Mouse (Mus musculus) brain, embryonic 14.5 days (tissue): ENCODE measurements around the gene Rftn1. TPM values are rescaled to one million over a fixed set of nuclear protein-coding genes. Genes with fewer than 3 reads are reported as not detected.
"Not testable (repeated sequence)": the region's sequence is repeated elsewhere in the genome, so short reads cannot be mapped to it uniquely, and the experiment has no call there.

ENCODE experiments used
- DNase-seq: peaks from one replicate; pipeline ENCODE4 v3.0.0-alpha.2; 2011; ENCODE audit warnings: low read depth
- CTCF ChIP-seq: fragments of 200-500 bp; IDR thresholded peaks from 2 replicates; pipeline ENCODE4 v1.5.1; 2012; ENCODE audit warnings: inconsistent platforms, mild to moderate bottlenecking, moderate library complexity, borderline replicate concordance; ENCODE audit not compliant: insufficient read depth, insufficient read length; ENCODE audit errors: extremely low read depth
- POLR2A ChIP-seq: fragments of 200-500 bp; IDR thresholded peaks from 2 replicates; pipeline ENCODE4 v1.6.1; 2012; ENCODE audit warnings: mild to moderate bottlenecking, inconsistent platforms, borderline replicate concordance; ENCODE audit not compliant: poor library complexity, insufficient read depth, insufficient read length, severe bottlenecking; ENCODE audit errors: extremely low read depth
- polyA plus RNA-seq: library from polyadenylated mRNA; depleted of rRNA; stranded (reverse); fragments of >200 nt; gene quantifications from 2 replicates; pipeline ENCODE4 v1.2.3, GENCODE M21; 2012

The Rftn1 gene
- polyA plus RNA-seq, 1 experiment, result 17.7 TPM

- no peak for DNase-seq
- TF ChIP-seq CTCF (no peak), POLR2A (no peak)
Observed at GRCm38 (mm10) chr17:50215104-50215503, 24.6 kb upstream of the Rftn1 start.

GRCm38 (mm10) chr17:50213117-50213516 lies 22.6 kb upstream of the Rftn1 start:
- TF ChIP-seq POLR2A (no peak), CTCF (no peak)
- DNase-seq, result no peak

GRCm38 (mm10) chr17:50211816-50212215 lies 21.3 kb upstream of the Rftn1 start:
- DNase-seq, result no peak
- TF ChIP-seq CTCF, result no peak
- no peak for TF ChIP-seq POLR2A

- TF ChIP-seq CTCF, result no peak
- no peak for TF ChIP-seq POLR2A
- DNase-seq, result no peak
Observed at GRCm38 (mm10) chr17:50209831-50210230, 19.4 kb upstream of the Rftn1 start.

- TF ChIP-seq POLR2A (no peak), CTCF (no peak)
- DNase-seq, result no peak
Observed at GRCm38 (mm10) chr17:50208137-50209045, 17.9 kb upstream of the Rftn1 start.

GRCm38 (mm10) chr17:50206262-50206661 lies 15.8 kb upstream of the Rftn1 start:
- not testable (repeated sequence) for DNase-seq

GRCm38 (mm10) chr17:50205840-50206239 lies 15.4 kb upstream of the Rftn1 start:
- not testable (repeated sequence) for DNase-seq

GRCm38 (mm10) chr17:50205152-50205782 lies 14.8 kb upstream of the Rftn1 start:
- TF ChIP-seq CTCF, result no peak
- TF ChIP-seq POLR2A, result no peak
- no peak for DNase-seq

- TF ChIP-seq POLR2A (no peak), CTCF (no peak)
- DNase-seq, result no peak
Observed at GRCm38 (mm10) chr17:50201828-50202445, 11.5 kb upstream of the Rftn1 start.

GRCm38 (mm10) chr17:50199075-50199850 lies 8.8 kb upstream of the Rftn1 start:
- no peak for TF ChIP-seq POLR2A
- no peak for TF ChIP-seq CTCF
- DNase-seq, result peak; percentile 75

GRCm38 (mm10) chr17:50197572-50197971 lies 7.1 kb upstream of the Rftn1 start:
- no peak for DNase-seq
- TF ChIP-seq POLR2A, result no peak
- no peak for TF ChIP-seq CTCF
